Mouse (Mus musculus) liver, embryonic 13.5 days (tissue): ENCODE results near the gene Kmt2a. TPM values are rescaled to one million over a fixed set of nuclear protein-coding genes. Genes with fewer than 3 reads are reported as not detected.

Experiments
- ATAC-seq: fragments of 200-750 bp; cut with Nextera tagmentation; 2 replicates; pipeline ENCODE4 v1.8.0; 2017; ENCODE audit warnings: low read depth, mild to moderate bottlenecking, moderate number of reproducible peaks, moderate library complexity
- DNase-seq: peaks from one replicate; pipeline ENCODE4 v3.0.0; 2022
- H3K27ac ChIP-seq: fragments of 300-500 bp; sonication (generic); 2 replicates; pipeline ENCODE4 v1.5.1; 2015; ENCODE audit warnings: moderate library complexity, mild to moderate bottlenecking, inconsistent platforms
- H3K27me3 ChIP-seq: fragments of 300-500 bp; sonication (generic); 2 replicates; pipeline ENCODE4 v1.6.1; 2015; ENCODE audit warnings: mild to moderate bottlenecking, inconsistent platforms
- H3K36me3 ChIP-seq: fragments of 300-500 bp; sonication (generic); 2 replicates; pipeline ENCODE4 v1.6.1; 2015; ENCODE audit warnings: mild to moderate bottlenecking, inconsistent platforms
- H3K4me1 ChIP-seq: fragments of 300-500 bp; sonication (generic); replicated peaks from 2 replicates; pipeline ENCODE4 v1.6.1; 2015; ENCODE audit warnings: inconsistent platforms
- H3K4me2 ChIP-seq: fragments of 300-500 bp; sonication (generic); 2 replicates; pipeline ENCODE4 v1.6.1; 2015; ENCODE audit warnings: inconsistent platforms, mild to moderate bottlenecking, moderate library complexity
- H3K4me3 ChIP-seq: fragments of 300-500 bp; sonication (generic); replicated peaks from 2 replicates; pipeline ENCODE4 v1.5.1; 2015; ENCODE audit warnings: mild to moderate bottlenecking, inconsistent platforms
- H3K9ac ChIP-seq: fragments of 300-500 bp; sonication (generic); 2 replicates; pipeline ENCODE4 v1.6.1; 2015; ENCODE audit warnings: mild to moderate bottlenecking, inconsistent platforms
- H3K9me3 ChIP-seq: fragments of 300-500 bp; sonication (generic); replicated peaks from 2 replicates; pipeline ENCODE4 v1.6.1; 2016; ENCODE audit warnings: inconsistent platforms
- WGBS: fragments of 180-500 bp; shearing (Covaris S2); methylation state at CpG from one replicate; pipeline ENCODE4 v1.1.7; 2015; ENCODE audit not compliant: insufficient replicate concordance; 5-methylcytosine and 5-hydroxymethylcytosine counted together
- polyA plus RNA-seq: library from polyadenylated mRNA; unstranded; fragments of >200 nt; fragmentation: Nextera tagmentation; extraction: Ambion mirVana; gene quantifications from 2 replicates; pipeline ENCODE4 v1.2.1, GENCODE M21; 2015

Gene Kmt2a
- polyA plus RNA-seq, 1 experiment from 2014 or later = 3.8 TPM

DNA sequence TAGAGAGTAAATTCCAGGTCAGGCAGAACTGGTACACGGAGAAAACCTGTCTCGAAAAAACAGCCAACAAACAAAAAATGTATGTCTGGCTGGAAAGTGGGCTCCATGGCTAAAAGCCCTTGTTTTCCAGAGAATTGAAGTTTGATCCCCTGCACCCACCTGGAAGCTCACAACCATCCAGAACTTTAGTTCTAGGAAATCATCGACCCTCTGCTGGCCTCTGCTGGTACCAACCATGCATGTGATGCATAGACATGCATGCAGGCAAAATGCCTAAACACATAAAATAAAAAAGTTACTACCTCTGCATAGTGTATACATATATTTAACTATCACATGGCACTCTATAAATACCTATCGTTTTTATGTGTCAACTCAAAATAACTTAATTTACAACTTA is 19.3 kb upstream of the Kmt2a start:
- H3K27ac ChIP-seq = no peak overlapping the region
- DNase-seq = no peak
- no peak overlapping the region for H3K9ac ChIP-seq
- H3K36me3 ChIP-seq = no peaks in the 10 kb centered on the region
- no peak overlapping the region for H3K4me3 ChIP-seq
- 0 out of 2 replicates have a peak, but pooled peaks cover 6% of the 10 kb centered on the region for H3K4me1 ChIP-seq
- ATAC-seq = no peak
- WGBS = 50% methylated on average over 4 of the region's 4 CpGs
- H3K27me3 ChIP-seq = no peaks in the 10 kb centered on the region
- no peak overlapping the region for H3K4me2 ChIP-seq
- no peaks in the 10 kb centered on the region for H3K9me3 ChIP-seq

DNA sequence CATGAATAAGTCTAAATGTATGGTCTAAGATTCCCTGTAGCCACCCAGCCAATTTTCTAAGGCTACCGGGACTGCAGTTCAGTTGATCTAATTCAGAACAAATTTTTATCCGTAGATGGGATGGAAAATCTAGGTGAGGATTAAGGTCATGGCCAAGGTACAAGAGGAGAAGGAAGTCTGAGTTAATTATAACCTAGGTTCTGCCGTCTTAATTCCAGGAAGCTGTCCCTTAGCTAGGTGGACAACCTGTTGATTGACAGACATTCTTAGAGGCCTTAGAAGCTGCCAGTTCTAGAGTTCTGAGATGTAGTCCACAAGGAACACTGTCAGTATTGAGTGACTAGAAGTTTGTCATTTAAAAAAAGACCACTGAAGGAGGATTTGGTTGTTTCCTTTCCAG is 18.6 kb upstream of the Kmt2a start:
- Histone ChIP-seq H3K36me3 (no peaks in the 10 kb centered on the region), H3K4me3 (no peak overlapping the region), H3K27ac (no peak overlapping the region), H3K4me1 (no peaks in the 10 kb centered on the region), H3K9ac (no peak overlapping the region), H3K9me3 (no peaks in the 10 kb centered on the region), H3K4me2 (no peak overlapping the region), H3K27me3 (no peaks in the 10 kb centered on the region)
- ATAC-seq (no peak), DNase-seq (no peak)
- WGBS = 65% methylated on average over 3 of the region's 3 CpGs

DNA sequence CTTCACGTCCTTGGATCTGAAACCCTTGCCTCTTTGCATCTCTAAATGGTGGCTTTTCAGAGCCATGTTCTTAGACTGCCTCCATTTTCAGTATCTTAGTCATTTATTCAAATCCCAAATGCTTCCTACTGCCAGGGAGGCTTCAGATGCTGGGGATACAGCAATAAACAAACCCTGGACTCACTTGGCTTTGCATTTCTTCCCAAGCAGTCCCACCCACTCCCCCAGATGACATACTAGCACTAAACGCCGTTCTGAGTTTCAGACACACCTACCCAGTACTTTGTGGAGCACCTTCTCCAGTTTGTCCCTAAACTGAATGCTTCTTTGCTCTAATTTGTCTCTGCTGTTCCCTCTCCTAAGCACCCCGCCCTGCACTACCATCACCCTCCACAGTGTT is 15.9 kb upstream of the Kmt2a start:
- Histone ChIP-seq H3K27ac (no peak overlapping the region), H3K4me3 (no peak overlapping the region), H3K4me2 (no peak overlapping the region), H3K4me1 (0 out of 2 replicates have a peak, but pooled peaks cover 4% of the 10 kb centered on the region), H3K36me3 (no peaks in the 10 kb centered on the region), H3K9ac (no peak overlapping the region), H3K27me3 (no peaks in the 10 kb centered on the region), H3K9me3 (no peaks in the 10 kb centered on the region)
- 51% methylated on average over 4 of the region's 4 CpGs for WGBS
- ATAC-seq = no peak
- DNase-seq = no peak

- H3K9me3 ChIP-seq = no peaks in the 10 kb centered on the region
- ATAC-seq = no peak
- no peak for DNase-seq
- H3K4me1 ChIP-seq = 0 out of 2 replicates have a peak, but pooled peaks cover 4% of the 10 kb centered on the region
- H3K4me2 ChIP-seq = no peak overlapping the region
- H3K27me3 ChIP-seq = no peaks in the 10 kb centered on the region
- no peak overlapping the region for H3K9ac ChIP-seq
- 26% methylated on average over 3 of the region's 3 CpGs for WGBS
- no peak overlapping the region for H3K4me3 ChIP-seq
- H3K27ac ChIP-seq = no peak overlapping the region
- H3K36me3 ChIP-seq = no peaks in the 10 kb centered on the region
Observed at GRCm38 (mm10) chr9:44892664-44893063, 11.6 kb upstream of the Kmt2a start.

- 87% methylated on average over 6 of the region's 6 CpGs for WGBS
- ATAC-seq (no peak), DNase-seq (no peak)
- Histone ChIP-seq H3K4me2 (no peak overlapping the region), H3K9ac (no peak overlapping the region), H3K27ac (no peak overlapping the region), H3K27me3 (no peaks in the 10 kb centered on the region), H3K4me1 (0 out of 2 replicates have a peak, but pooled peaks cover 4% of the 10 kb centered on the region), H3K9me3 (no peaks in the 10 kb centered on the region), H3K4me3 (no peak overlapping the region), H3K36me3 (no peaks in the 10 kb centered on the region)
Observed at GRCm38 (mm10) chr9:44891210-44891609, 10.1 kb upstream of the Kmt2a start.

DNA sequence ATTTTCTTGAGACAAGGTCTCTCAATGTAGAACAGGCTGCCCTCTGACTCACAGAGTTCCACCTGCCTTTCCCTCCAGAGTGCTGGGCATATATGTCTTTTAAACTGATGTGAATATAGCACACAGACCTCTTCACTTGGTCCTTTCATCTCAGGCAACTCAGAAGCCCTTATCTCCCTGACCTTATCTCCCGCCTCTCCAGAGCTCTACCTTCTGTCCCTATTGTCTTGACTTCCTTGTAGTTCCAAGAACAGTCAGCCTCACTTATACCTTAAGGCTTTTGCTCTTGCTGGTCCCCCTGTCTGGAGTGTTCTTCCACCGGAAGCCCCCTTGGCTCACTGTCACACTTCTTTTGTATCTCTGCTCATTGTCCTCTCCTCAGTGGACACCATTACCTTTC is 9.0 kb upstream of the Kmt2a start:
- Histone ChIP-seq H3K9ac (no peak overlapping the region), H3K9me3 (no peaks in the 10 kb centered on the region), H3K36me3 (no peaks in the 10 kb centered on the region), H3K4me3 (no peak overlapping the region), H3K4me2 (no peak overlapping the region), H3K27ac (no peak overlapping the region), H3K4me1 (0 out of 2 replicates have a peak, but pooled peaks cover 4% of the 10 kb centered on the region), H3K27me3 (peaks cover 5% of the 10 kb centered on the region; the same call in 1 of the 2 replicates)
- no peak for ATAC-seq
- DNase-seq = no peak
- WGBS = 31% methylated on average over 2 of the region's 2 CpGs

- no peak overlapping the region for H3K9ac ChIP-seq
- H3K4me1 ChIP-seq = peaks cover 7% of the 10 kb centered on the region
- WGBS = 73% methylated on average over 7 of the region's 7 CpGs
- H3K27me3 ChIP-seq = peaks cover 8% of the 10 kb centered on the region
- H3K36me3 ChIP-seq = no peaks in the 10 kb centered on the region
- no peak overlapping the region for H3K4me3 ChIP-seq
- H3K9me3 ChIP-seq = no peaks in the 10 kb centered on the region
- no peak for DNase-seq
- H3K27ac ChIP-seq = no peak overlapping the region
- no peak overlapping the region for H3K4me2 ChIP-seq
- no peak for ATAC-seq
Observed at GRCm38 (mm10) chr9:44888114-44888624, 7.1 kb upstream of the Kmt2a start.

GRCm38 (mm10) chr9:44882981-44883569 is 2.0 kb upstream of the Kmt2a start:
- H3K4me3 ChIP-seq = peak overlapping the region; percentile 97
- peaks cover 41% of the 10 kb centered on the region for H3K4me1 ChIP-seq
- ATAC-seq (no peak), DNase-seq (no peak)
- peak overlapping the region; percentile 93 for H3K9ac ChIP-seq
- H3K9me3 ChIP-seq = no peaks in the 10 kb centered on the region
- no peak overlapping the region for H3K27ac ChIP-seq
- H3K4me2 ChIP-seq = peak overlapping the region; percentile 99
- WGBS = 3% methylated on average over 21 of the region's 21 CpGs
- peaks cover 14% of the 10 kb centered on the region for H3K27me3 ChIP-seq
- H3K36me3 ChIP-seq = 0 out of 2 replicates have a peak, but pooled peaks cover under 1% of the 10 kb centered on the region

GRCm38 (mm10) chr9:44882436-44882980 is 1.4 kb upstream of the Kmt2a start:
- Histone ChIP-seq H3K4me3 (peak overlapping the region; percentile 97), H3K4me2 (peak overlapping the region; percentile 99), H3K9me3 (no peaks in the 10 kb centered on the region), H3K27ac (peak overlapping the region; percentile 91; the same call in 1 of the 2 replicates), H3K36me3 (peaks cover 6% of the 10 kb centered on the region; the same call in 1 of the 2 replicates), H3K27me3 (peaks cover 14% of the 10 kb centered on the region), H3K9ac (peak overlapping the region; percentile 93), H3K4me1 (peaks cover 47% of the 10 kb centered on the region)
- DNase-seq (peak; percentile 36), ATAC-seq (no peak; the same call in 1 of the 2 replicates)
- WGBS = under 1% methylated on average over 26 of the region's 27 CpGs

GRCm38 (mm10) chr9:44881941-44882435 is 892 bp upstream of the Kmt2a start:
- Histone ChIP-seq H3K27ac (peak overlapping the region; percentile 91), H3K9ac (peak overlapping the region; percentile 93), H3K4me1 (peaks cover 51% of the 10 kb centered on the region), H3K4me3 (peak overlapping the region; percentile 97), H3K9me3 (no peaks in the 10 kb centered on the region), H3K4me2 (peak overlapping the region; percentile 99), H3K36me3 (peaks cover 10% of the 10 kb centered on the region), H3K27me3 (peaks cover 14% of the 10 kb centered on the region)
- WGBS = 0% methylated on average over 29 of the region's 29 CpGs
- ATAC-seq (peak; percentile 56), DNase-seq (peak; percentile 62)

DNA sequence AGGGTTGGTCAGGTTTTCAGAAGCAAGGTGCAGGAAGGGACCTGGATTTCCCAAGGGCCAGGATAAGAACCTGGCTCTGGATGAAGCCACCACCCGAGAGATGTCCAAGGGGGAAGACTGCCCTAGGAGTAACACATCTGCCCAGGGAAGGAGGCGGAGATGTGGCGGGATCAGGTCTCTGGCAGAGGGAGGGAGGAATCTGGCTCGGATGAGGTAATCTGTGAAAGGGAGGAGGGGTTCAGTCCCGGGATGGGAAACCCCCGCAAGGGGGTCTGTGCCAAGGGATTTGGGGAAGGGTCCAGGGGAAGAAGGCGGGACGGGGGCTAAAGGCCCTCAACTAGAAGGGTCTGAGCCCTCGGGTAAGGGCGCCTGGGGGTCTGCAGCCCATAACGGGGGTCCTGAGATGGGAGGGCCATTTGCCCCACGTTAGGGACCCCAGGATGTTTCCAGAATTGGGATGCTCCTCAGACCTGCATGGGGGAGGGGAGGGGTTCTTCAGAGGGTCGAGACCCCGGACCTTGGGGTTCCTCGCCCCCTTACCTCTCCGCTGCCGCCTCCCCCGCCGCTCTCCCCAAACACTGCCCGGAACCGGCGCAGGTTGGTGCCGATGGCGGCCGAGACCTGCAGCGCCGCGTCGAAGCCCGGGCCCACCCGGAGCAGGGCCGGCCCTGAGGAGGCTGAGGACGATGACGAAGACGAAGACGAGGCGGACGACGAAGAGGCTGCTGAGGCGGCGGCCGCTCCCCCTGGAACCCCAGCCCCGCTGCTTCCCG is 601 bp downstream of the Kmt2a start:
- under 1% methylated on average over 43 of the region's 44 CpGs for WGBS
- Histone ChIP-seq H3K9ac (peak overlapping the region; percentile 93), H3K9me3 (no peaks in the 10 kb centered on the region), H3K4me2 (peak overlapping the region; percentile 99), H3K27ac (peak overlapping the region; percentile 88), H3K27me3 (peaks cover 11% of the 10 kb centered on the region), H3K4me1 (peaks cover 61% of the 10 kb centered on the region), H3K36me3 (peaks cover 13% of the 10 kb centered on the region), H3K4me3 (peak overlapping the region; percentile 97)
- DNase-seq (peak; percentile 3), ATAC-seq (peak; percentile 41)
